Mouse (Mus musculus) liver, adult 2 months (tissue): Measurements from ENCODE around the gene Il10rb.

Experiments used
- CTCF ChIP-seq: fragments of 200-500 bp; IDR thresholded peaks from 2 replicates; pipeline ENCODE4 v1.5.1; 2011; ENCODE audit warnings: low read depth, low read length, control low read depth
- POLR2A ChIP-seq: fragments of 200-500 bp; IDR thresholded peaks from 2 replicates; pipeline ENCODE4 v1.6.1; 2011; ENCODE audit warnings: low read length, control low read depth; ENCODE audit not compliant: insufficient read depth; ENCODE audit errors: extremely low read depth

DNA sequence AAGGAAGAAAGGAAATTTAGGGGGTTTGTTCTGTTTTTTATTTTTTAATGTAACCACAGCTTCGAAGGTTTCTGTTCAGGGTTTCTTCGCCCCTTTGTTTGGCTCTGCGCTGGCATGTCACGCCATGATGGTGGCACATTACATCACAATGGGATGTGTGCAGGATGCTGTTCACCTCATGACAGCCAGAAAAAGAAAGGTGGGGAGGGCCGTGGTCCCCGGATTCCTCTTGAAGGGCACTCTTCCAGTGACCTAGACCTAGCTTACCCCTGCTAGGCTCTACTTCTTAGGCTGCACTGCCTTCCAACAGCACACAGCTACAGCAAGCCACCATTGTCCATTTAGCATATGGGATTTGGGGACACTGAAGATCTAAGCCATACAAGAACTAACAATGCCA, 19.9 kb downstream of the Il10rb start:
- TF ChIP-seq POLR2A (no peak), CTCF (no peak)
